Comparison of ENCODE assay signal across 40 mouse cellular contexts in the genomic region with DNA sequence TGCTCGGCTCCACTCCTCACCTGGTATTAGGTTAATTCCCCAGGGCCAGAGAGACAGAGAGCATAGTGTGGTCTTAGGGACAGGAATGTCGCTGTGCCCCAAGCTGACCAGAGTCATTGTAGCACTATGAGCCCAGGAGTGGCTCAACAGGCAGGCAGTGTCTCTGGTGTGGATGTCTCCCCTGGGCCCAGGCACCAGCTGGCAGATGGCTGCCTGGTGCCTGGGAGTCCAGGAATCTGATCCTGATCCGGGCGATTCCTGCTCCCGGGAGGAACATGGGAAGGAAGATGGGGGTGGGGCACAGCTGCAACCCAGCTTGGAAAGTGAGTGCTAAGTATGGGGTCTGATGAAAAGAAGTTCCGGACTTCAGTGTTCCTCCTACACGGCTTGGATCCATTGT. TPM values are rescaled to one million over a fixed set of nuclear protein-coding genes. Genes with fewer than 3 reads are reported as not detected.
A peak's percentile ranks its signal among the peaks of the same experiment; 100 is the strongest.
DNase-seq lines count a peak whose midpoint lies in the region; ATAC-seq and TF ChIP-seq lines count a peak whose summit lies in the region.
"Had no signal": no experiment of that assay in that cellular context is flagged by ENCODE, and none has a peak within 500 bp of the region (broad histone marks: within the 10 kb centered on the region; RNA-seq: fewer than 3 reads in every experiment).

No protein-coding gene starts in this region.

- TF ChIP-seq POLR2A in limb, embryonic 14.5 days (IDR thresholded peaks at IDR 0.05; ENCODE audit: borderline replicate concordance, extremely low read depth, insufficient read depth, insufficient read length), result no peak

- H3K9ac ChIP-seq in limb, embryonic 13.5 days, result no peak overlapping the region
- H3K9ac ChIP-seq in embryonic facial prominence, embryonic 14.5 days (ENCODE audit: low read depth, low read length), result no peak overlapping the region
- no peak overlapping the region for H3K9ac ChIP-seq in limb, embryonic 14.5 days (ENCODE audit: low read depth, low read length, severe bottlenecking)
- H3K9ac ChIP-seq: hindbrain, embryonic 13.5 days; liver, embryonic 14.5 days had no signal

- no peaks in the 10 kb centered on the region for H3K9me3 ChIP-seq in limb, embryonic 13.5 days
- H3K9me3 ChIP-seq in limb, embryonic 10.5 days (replicated peaks), result no peaks in the 10 kb centered on the region
- no peaks in the 10 kb centered on the region for H3K9me3 ChIP-seq in embryonic facial prominence, embryonic 14.5 days (ENCODE audit: control insufficient read depth, low read length)
- H3K9me3 ChIP-seq in limb, embryonic 14.5 days (ENCODE audit: control insufficient read depth, low read length), result no peaks in the 10 kb centered on the region
- H3K9me3 ChIP-seq: forebrain, embryonic 10.5 days; heart, embryonic 10.5 days; hindbrain, embryonic 13.5 days had no signal

- H3K27ac ChIP-seq in limb, embryonic 13.5 days, result no peak overlapping the region
- H3K27ac ChIP-seq in limb, embryonic 10.5 days, result no peak overlapping the region
- no peak overlapping the region for H3K27ac ChIP-seq in embryonic facial prominence, embryonic 14.5 days (replicated peaks; ENCODE audit: low read depth, low read length)
- H3K27ac ChIP-seq in limb, embryonic 14.5 days (replicated peaks; ENCODE audit: low read depth, low read length), result no peak overlapping the region
- H3K27ac ChIP-seq: forebrain, embryonic 10.5 days; heart, embryonic 10.5 days; hindbrain, embryonic 13.5 days; left cerebral cortex, adult 2 months; liver, embryonic 14.5 days; stomach, postnatal 0 days had no signal

- H3K4me2 ChIP-seq in limb, embryonic 13.5 days (replicated peaks), result no peak overlapping the region
- no peak overlapping the region for H3K4me2 ChIP-seq in embryonic facial prominence, embryonic 14.5 days (ENCODE audit: low read depth, low read length)
- H3K4me2 ChIP-seq in limb, embryonic 14.5 days (replicated peaks; ENCODE audit: low read depth, low read length, severe bottlenecking), result no peak overlapping the region
- H3K4me2 ChIP-seq: hindbrain, embryonic 13.5 days; midbrain, embryonic 11.5 days had no signal

- 46% methylated on average over 7 of the region's 7 CpGs for WGBS in limb, embryonic 13.5 days
- WGBS in limb, embryonic 10.5 days, result 63% methylated on average over 7 of the region's 7 CpGs
- WGBS in embryonic facial prominence, embryonic 14.5 days, result 35% methylated on average over 7 of the region's 7 CpGs
- 46% methylated on average over 7 of the region's 7 CpGs for WGBS in limb, embryonic 14.5 days

- no peaks in the 10 kb centered on the region for H3K36me3 ChIP-seq in limb, embryonic 13.5 days
- H3K36me3 ChIP-seq in limb, embryonic 10.5 days, result no peaks in the 10 kb centered on the region
- no peaks in the 10 kb centered on the region for H3K36me3 ChIP-seq in embryonic facial prominence, embryonic 14.5 days (ENCODE audit: control insufficient read depth, insufficient read depth, low read length)
- no peaks in the 10 kb centered on the region for H3K36me3 ChIP-seq in limb, embryonic 14.5 days (ENCODE audit: control insufficient read depth, insufficient read depth, low read length)
- H3K36me3 ChIP-seq: forebrain, embryonic 10.5 days; heart, embryonic 10.5 days; hindbrain, embryonic 13.5 days had no signal

- peak; percentile 46; the same call in 1 of the 2 replicates for ATAC-seq in limb, embryonic 13.5 days (ENCODE audit: low FRiP score, low read depth)
- ATAC-seq in embryonic facial prominence, embryonic 14.5 days (ENCODE audit: low read depth), result peak; percentile 60; the same call in 1 of the 2 replicates
- peak; percentile 51; the same call in 1 of the 2 replicates for ATAC-seq in limb, embryonic 14.5 days (ENCODE audit: low FRiP score, low read depth)
- ATAC-seq: activated CD4-positive, CD25-positive, alpha-beta regulatory T cell, adult 4 months; forebrain, embryonic 16.5 days; intestine, postnatal 0 days; midbrain, embryonic 16.5 days had no signal

- intact Hi-C loops in left cerebral cortex, postnatal 14 days (cut with DNase I), result loop anchor here (10.0 kb wide), 1 partner anchor 678 kb away; no protein-coding TSS in a partner anchor

- H3K27me3 ChIP-seq in limb, embryonic 13.5 days, result peaks cover 30% of the 10 kb centered on the region
- H3K27me3 ChIP-seq in limb, embryonic 10.5 days (ENCODE audit: low read depth, poor library complexity, severe bottlenecking), result peaks cover 36% of the 10 kb centered on the region
- 0 out of 2 replicates have a peak, but pooled peaks cover 11% of the 10 kb centered on the region for H3K27me3 ChIP-seq in embryonic facial prominence, embryonic 14.5 days (replicated peaks; ENCODE audit: control insufficient read depth, insufficient read depth, low read length)
- H3K27me3 ChIP-seq in limb, embryonic 14.5 days (ENCODE audit: control insufficient read depth, insufficient read depth, low read length), result no peaks in the 10 kb centered on the region; the same call in 1 of the 2 replicates

- no peak overlapping the region for H3K4me3 ChIP-seq in limb, embryonic 13.5 days
- H3K4me3 ChIP-seq in limb, embryonic 10.5 days, result no peak overlapping the region
- H3K4me3 ChIP-seq in embryonic facial prominence, embryonic 14.5 days (ENCODE audit: low read depth, low read length), result no peak overlapping the region
- H3K4me3 ChIP-seq in limb, embryonic 14.5 days (replicated peaks; ENCODE audit: low read length), result no peak overlapping the region
- H3K4me3 ChIP-seq: forebrain, embryonic 10.5 days; heart, embryonic 10.5 days; hindbrain, embryonic 13.5 days; left cerebral cortex, adult 2 months had no signal

- no peak for DNase-seq in limb, embryonic 10.5 days (ENCODE audit: low spot score)
- DNase-seq in embryonic facial prominence, embryonic 14.5 days (ENCODE audit: low spot score), result peak; percentile 58
- DNase-seq in limb, embryonic 14.5 days (ENCODE audit: low spot score), result no peak
- DNase-seq in urinary bladder, postnatal 25 days (ENCODE audit: low spot score), result no peak
- DNase-seq in left cerebral cortex, postnatal 14 days (ENCODE audit: low spot score in 2 of 2), result no peak
- DNase-seq: adrenal gland, postnatal 36 days; B cell, adult 2 months; cerebellum, adult 18-20 months; kidney, adult 9 months; liver; lung, adult 2 months; right cerebral cortex, postnatal 25 days; spleen, adult 18-20 months; thymus, adult 18-20 months; thymus, postnatal 4 days had no signal

- peaks cover 17% of the 10 kb centered on the region for H3K4me1 ChIP-seq in limb, embryonic 13.5 days
- peaks cover 12% of the 10 kb centered on the region for H3K4me1 ChIP-seq in limb, embryonic 10.5 days
- peaks cover 14% of the 10 kb centered on the region; the same call in 1 of the 2 replicates for H3K4me1 ChIP-seq in embryonic facial prominence, embryonic 14.5 days (ENCODE audit: control insufficient read depth, insufficient read depth, low read length)
- peaks cover 9% of the 10 kb centered on the region for H3K4me1 ChIP-seq in limb, embryonic 14.5 days (ENCODE audit: control insufficient read depth, insufficient read depth, low read length)

RNA-seq across cellular contexts. Expression of a gene that starts 4.8 kb away (rescaled TPM):
- 0.22 and 0.23 TPM in 2 replicates for polyA plus RNA-seq in limb, embryonic 13.5 days (2015; fragmentation: Nextera tagmentation; extraction: Ambion mirVana)
- polyA plus RNA-seq in limb, embryonic 10.5 days (2016; fragmentation: Nextera tagmentation; extraction: Ambion mirVana), result 0.24 and 0.36 TPM in 2 replicates
- 2.5 and 2.6 TPM in 2 replicates for polyA plus RNA-seq in embryonic facial prominence, embryonic 14.5 days (2014; fragmentation: Nextera tagmentation; extraction: Ambion mirVana)
- polyA plus RNA-seq in limb, embryonic 14.5 days (2012; rRNA removed), result 0.20 and 0.32 TPM in 2 replicates
- 0.23 and 0.32 TPM in 2 replicates for polyA plus RNA-seq in limb, embryonic 14.5 days (2014; fragmentation: Nextera tagmentation; extraction: Ambion mirVana)
- 1 to 10 TPM; 1.5 to 1.7 TPM for total RNA-seq in left cerebral cortex, postnatal 14 days (2021)
- total RNA-seq: common myeloid progenitor, adult 5-6 weeks; gastrocnemius, postnatal 10 days; granulocyte monocyte progenitor cell, adult 5-6 weeks had no signal
- polyA plus RNA-seq: activated CD4-positive, CD25-positive, alpha-beta regulatory T cell, adult 4 months had no signal

RNA-seq across cellular contexts. Expression of a gene that starts 18.2 kb away (rescaled TPM):
- not detected in 2 replicates for polyA plus RNA-seq in limb, embryonic 13.5 days (2015; fragmentation: Nextera tagmentation; extraction: Ambion mirVana)
- polyA plus RNA-seq in limb, embryonic 10.5 days (2016; fragmentation: Nextera tagmentation; extraction: Ambion mirVana), result not detected in 2 replicates
- polyA plus RNA-seq in embryonic facial prominence, embryonic 14.5 days (2014; fragmentation: Nextera tagmentation; extraction: Ambion mirVana), result not detected in 2 replicates
- polyA plus RNA-seq in limb, embryonic 14.5 days (2012; rRNA removed), result not detected in 2 replicates
- polyA plus RNA-seq in limb, embryonic 14.5 days (2014; fragmentation: Nextera tagmentation; extraction: Ambion mirVana), result not detected in 2 replicates
- total RNA-seq in left cerebral cortex, postnatal 14 days (2021), result not detected
- total RNA-seq: adrenal gland, adult 2 months; adrenal gland, postnatal 36 days; common myeloid progenitor, adult 5-6 weeks; gastrocnemius, postnatal 10 days; granulocyte monocyte progenitor cell, adult 5-6 weeks; heart, postnatal 36 days; layer of hippocampus, adult 18-20 months; layer of hippocampus, postnatal 10 days; left cerebral cortex, adult 2 months; left cerebral cortex, postnatal 36 days; megakaryocyte progenitor cell, adult 5-6 weeks had no signal
- polyA plus RNA-seq: activated CD4-positive, CD25-positive, alpha-beta regulatory T cell, adult 4 months; adrenal gland, adult 2 months; brain, embryonic 14.5 days; embryonic facial prominence, embryonic 11.5 days; forebrain, embryonic 10.5 days; forebrain, embryonic 16.5 days; heart, embryonic 10.5 days; heart, embryonic 16.5 days; intestine, postnatal 0 days; liver, embryonic 14.5 days; midbrain, embryonic 11.5 days; midbrain, embryonic 16.5 days; neural tube, embryonic 14.5 days; stomach, postnatal 0 days had no signal

RNA-seq across cellular contexts. Expression of a gene that starts 24.0 kb away (rescaled TPM):
- polyA plus RNA-seq in limb, embryonic 13.5 days (2015; fragmentation: Nextera tagmentation; extraction: Ambion mirVana), result 68.6 and 73.4 TPM in 2 replicates
- 85.5 and 95.1 TPM in 2 replicates for polyA plus RNA-seq in limb, embryonic 10.5 days (2016; fragmentation: Nextera tagmentation; extraction: Ambion mirVana)
- polyA plus RNA-seq in embryonic facial prominence, embryonic 14.5 days (2014; fragmentation: Nextera tagmentation; extraction: Ambion mirVana), result 56.0 and 62.8 TPM in 2 replicates
- 63.0 and 75.6 TPM in 2 replicates for polyA plus RNA-seq in limb, embryonic 14.5 days (2012; rRNA removed)
- polyA plus RNA-seq in limb, embryonic 14.5 days (2014; fragmentation: Nextera tagmentation; extraction: Ambion mirVana), result 63.3 and 71.6 TPM in 2 replicates
- total RNA-seq in left cerebral cortex, postnatal 14 days (2021), result 100 to 1,000 TPM; 209 to 210 TPM

RNA-seq across cellular contexts. Expression of a gene that starts 45.0 kb away (rescaled TPM):
- polyA plus RNA-seq in limb, embryonic 13.5 days (2015; fragmentation: Nextera tagmentation; extraction: Ambion mirVana), result 0.48 and 0.51 TPM in 2 replicates
- polyA plus RNA-seq in limb, embryonic 10.5 days (2016; fragmentation: Nextera tagmentation; extraction: Ambion mirVana), result 0.08 and 0.16 TPM in 2 replicates
- polyA plus RNA-seq in embryonic facial prominence, embryonic 14.5 days (2014; fragmentation: Nextera tagmentation; extraction: Ambion mirVana), result 1.00 and 1.3 TPM in 2 replicates
- 1.4 and 1.5 TPM in 2 replicates for polyA plus RNA-seq in limb, embryonic 14.5 days (2012; rRNA removed)
- polyA plus RNA-seq in limb, embryonic 14.5 days (2014; fragmentation: Nextera tagmentation; extraction: Ambion mirVana), result 1.1 and 1.2 TPM in 2 replicates
- 10 to 100 TPM in 1 of 2 experiments, 1 to 10 TPM in 1; 9.7 to 10.5 TPM for total RNA-seq in left cerebral cortex, postnatal 14 days (2021)
- total RNA-seq: granulocyte monocyte progenitor cell, adult 5-6 weeks had no signal

RNA-seq across cellular contexts. Expression of a gene that starts 53.1 kb away (rescaled TPM):
- 8.6 and 9.7 TPM in 2 replicates for polyA plus RNA-seq in limb, embryonic 13.5 days (2015; fragmentation: Nextera tagmentation; extraction: Ambion mirVana)
- polyA plus RNA-seq in limb, embryonic 10.5 days (2016; fragmentation: Nextera tagmentation; extraction: Ambion mirVana), result 14.3 and 14.6 TPM in 2 replicates
- 7.8 and 8.2 TPM in 2 replicates for polyA plus RNA-seq in embryonic facial prominence, embryonic 14.5 days (2014; fragmentation: Nextera tagmentation; extraction: Ambion mirVana)
- polyA plus RNA-seq in limb, embryonic 14.5 days (2012; rRNA removed), result 14.5 and 15.1 TPM in 2 replicates
- 7.4 and 7.8 TPM in 2 replicates for polyA plus RNA-seq in limb, embryonic 14.5 days (2014; fragmentation: Nextera tagmentation; extraction: Ambion mirVana)
- total RNA-seq in left cerebral cortex, postnatal 14 days (2021), result 10 to 100 TPM; 15.3 to 15.6 TPM
